Mouse (Mus musculus) ZHBTc4 (cell line): ENCODE measurements around the gene Gpr149.

Experiments
- DNase-seq: peaks from one replicate; pipeline ENCODE4 v3.0.0-alpha.2; 2011; ENCODE audit warnings: low read depth, low spot score

Gpr149 gene

DNA sequence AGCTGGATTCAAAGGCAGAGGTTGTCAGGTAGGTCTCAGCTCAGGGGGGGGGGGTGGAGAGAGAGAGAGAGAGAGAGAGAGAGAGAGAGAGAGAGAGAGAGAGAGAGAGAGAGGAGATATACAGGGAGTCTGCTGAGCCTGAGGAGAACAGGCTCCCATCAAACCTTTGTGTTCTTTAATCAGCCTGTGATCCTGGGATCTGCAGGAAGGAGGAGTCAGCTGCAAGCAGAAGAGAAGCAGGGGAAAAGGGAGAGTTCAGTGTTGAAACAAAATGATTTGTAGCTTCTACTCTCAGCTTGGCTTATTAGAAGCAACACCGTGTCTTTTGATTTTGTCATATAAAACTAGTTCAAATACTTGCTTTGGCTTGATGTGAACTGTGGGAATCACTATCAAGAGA, at the start of gene Gpr149:
TSS of gene Gpr149 (minus strand) at position 168 of the 400 bp plus-strand sequence.
- no peak for DNase-seq

DNA sequence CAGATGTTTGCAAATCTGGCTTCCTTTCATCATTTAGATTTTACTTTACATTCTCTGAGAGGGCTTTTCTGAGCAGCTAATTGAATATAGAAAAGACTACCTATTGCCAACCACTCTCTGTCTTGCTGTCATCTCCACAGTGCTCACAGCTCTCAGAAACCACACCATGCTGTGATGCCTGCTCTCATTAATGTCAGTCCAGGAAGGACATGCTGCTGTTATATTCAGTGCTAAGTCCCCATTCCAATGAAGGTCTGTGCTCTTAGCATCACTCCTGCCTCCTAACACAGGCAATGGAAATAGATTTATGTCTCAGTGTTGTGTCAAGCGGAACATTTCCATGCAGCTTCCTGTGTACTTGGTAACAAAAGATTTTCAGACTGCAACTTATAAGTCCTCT, 45.6 kb upstream of the Gpr149 start:
- DNase-seq = no peak

DNA sequence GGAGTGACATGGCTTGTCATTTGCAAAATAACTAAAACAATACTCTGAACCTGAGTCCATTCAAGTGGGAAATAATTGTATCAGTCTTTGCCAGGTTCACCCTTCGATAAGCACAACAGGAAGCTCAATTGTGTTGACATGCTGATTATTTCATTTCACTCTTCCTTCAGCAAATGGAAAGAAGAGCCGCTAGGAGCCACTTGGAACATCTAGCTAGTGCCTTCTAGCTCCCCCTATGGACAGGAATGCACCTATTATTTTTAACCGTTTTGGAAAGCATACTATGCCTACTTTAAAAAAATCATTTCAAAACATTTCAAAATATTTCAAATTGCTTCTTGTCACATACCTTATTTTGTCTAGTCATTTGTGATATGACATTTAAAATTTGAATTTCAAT, 5.9 kb upstream of the Gpr149 start:
- peak; percentile 32 for DNase-seq

DNA sequence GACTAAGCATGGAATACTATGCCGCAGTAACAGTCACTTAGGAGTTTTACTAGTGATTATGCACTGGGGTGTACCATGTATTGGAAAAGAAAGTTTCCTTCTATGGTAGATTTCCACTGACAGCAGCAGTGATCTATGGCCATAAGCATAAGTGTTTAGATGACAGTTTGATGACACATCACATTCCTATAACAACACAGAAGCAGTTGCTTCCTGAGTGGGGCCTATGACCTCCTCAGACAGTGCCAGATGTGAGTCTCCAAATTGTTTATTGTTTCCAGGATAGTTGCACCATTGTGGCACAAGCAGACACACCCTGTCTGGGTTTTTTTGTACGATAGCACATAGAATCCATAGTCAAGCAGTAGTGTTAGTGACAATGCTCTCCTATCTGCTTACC, 991 bp upstream of the Gpr149 start:
- no peak for DNase-seq

DNA sequence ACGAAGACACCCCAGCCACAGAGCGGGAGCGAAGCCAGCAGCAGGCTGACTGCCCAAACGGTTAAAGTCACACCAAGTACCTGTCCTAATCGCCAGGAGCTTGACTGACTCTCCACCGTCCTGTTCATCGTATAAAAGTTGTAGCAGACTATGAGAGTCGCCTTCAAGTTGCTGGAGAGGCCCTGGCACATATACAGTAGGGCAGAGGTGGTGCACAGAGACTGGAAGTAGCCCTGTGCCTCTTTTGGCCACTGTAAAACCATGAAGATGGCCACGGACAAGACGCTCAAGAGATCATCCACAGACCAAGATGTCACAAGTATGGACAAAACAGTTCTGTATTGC, 921 bp downstream of the Gpr149 start:
- DNase-seq = no peak

DNA sequence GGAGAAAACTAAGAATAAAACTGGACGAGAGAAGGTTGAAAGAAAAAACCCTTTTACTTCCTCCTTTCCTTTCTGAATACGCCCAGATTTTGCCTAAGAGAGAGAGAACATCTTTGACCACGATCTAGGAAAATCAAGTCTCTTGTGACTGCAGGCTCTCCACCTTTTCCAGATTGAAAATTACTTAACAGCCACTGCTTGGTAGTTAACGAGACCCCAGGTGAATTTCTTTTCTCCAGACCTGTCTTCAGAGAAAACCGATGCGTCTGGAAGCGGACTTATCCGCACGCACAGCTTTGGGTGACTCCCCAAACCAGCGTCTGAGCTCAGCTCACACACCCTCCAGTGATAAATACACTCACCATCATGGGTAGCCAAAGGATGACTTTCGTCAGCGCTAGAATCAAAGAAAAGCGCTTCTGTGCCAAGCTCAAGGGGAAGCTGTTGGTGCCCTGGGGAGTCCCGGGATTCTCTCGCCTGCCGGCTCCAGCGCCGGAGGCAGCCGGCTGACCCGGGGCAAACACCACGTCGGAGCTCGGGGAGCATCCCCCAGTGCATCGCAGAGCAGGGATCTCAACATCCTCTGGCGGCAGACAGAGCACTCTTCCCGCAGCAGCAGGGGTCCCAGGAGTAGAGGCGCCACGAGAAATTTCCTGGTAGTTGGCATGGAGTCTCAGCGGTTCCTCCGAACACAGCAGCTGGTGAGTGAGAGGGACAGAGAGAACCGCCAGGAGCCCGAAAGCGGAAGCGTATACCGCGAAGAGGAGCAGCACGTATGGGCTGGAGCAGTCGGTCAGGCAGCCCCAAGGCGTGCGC, 1.5 kb downstream of the Gpr149 start:
- peak; percentile 54 for DNase-seq

DNA sequence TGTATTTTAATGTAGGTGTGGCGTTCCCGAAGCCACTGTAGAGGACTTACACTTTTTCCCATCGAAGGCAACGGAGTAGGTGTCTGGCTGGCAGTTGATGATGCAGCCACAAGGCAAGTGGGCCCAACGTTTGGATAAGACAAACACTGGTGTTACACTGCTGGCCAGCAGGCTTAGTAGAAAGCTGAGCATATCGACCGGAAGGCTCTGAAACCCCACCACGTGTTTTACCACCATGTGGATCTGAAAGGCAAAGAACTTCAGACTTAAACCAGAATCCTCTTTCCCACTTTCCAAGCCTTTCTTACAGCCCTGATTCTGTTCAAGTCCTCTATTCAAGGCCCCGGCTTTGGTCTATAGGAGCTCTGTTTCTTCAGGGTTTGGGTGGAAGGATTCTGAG, 2.5 kb downstream of the Gpr149 start:
- no peak for DNase-seq

DNA sequence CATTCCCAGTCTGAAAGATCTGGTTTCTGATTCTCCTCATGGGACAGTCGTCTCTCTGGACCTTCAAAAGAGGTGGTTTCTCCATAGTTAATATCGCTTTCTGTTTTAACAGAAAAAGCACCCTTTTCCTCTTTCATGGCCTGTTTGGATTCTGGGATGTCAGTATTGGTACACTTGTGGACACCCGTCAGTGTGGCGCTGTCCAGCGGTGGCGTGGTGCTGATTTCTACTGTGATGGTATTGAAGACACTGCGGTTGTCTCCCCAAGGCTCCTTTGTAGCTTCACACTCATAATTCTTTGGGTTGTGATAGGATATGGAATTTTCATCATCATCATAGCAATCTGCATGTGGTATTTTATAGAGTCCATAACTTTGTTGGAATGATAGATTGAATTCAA, 10.1 kb downstream of the Gpr149 start:
- DNase-seq = peak; percentile 58

DNA sequence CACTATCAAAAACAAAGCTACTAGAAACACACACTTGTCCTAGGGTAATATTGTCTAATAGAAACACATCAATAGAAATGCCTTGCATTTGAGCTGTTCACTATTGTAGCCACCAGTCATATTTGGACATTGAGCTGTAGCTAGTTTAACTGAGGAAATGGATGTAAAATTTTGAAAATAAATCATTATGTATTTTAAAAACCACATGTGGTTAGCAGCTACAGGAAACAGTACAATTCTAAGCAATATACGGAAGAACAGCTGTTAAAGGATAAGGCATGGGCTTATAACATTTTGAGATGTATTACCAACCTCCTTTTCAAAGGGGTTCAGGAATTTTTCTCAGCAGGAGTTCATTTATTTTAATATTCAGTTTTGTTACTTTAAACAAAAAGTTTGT, 19.9 kb downstream of the Gpr149 start:
- no peak for DNase-seq

DNA sequence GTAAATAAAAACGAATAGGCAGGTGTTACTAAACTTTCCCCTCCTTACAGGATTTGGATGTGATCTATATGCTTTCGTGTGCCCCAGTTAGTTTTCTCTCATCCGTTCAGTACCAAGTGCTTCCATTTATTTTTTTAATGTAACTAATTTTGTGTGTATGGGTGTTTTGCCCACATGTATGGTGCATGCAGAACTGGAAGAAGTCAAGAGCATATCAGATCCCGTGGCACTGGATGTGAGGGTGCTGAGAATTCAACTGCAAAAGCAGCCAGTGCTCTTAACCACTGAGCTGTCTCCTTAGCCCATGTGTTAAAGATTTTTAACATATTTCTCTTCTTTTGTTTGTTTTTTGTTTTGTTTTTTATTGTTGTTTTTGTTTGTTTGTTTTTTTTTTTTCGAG, 77.3 kb downstream of the Gpr149 start:
- no peak for DNase-seq

DNA sequence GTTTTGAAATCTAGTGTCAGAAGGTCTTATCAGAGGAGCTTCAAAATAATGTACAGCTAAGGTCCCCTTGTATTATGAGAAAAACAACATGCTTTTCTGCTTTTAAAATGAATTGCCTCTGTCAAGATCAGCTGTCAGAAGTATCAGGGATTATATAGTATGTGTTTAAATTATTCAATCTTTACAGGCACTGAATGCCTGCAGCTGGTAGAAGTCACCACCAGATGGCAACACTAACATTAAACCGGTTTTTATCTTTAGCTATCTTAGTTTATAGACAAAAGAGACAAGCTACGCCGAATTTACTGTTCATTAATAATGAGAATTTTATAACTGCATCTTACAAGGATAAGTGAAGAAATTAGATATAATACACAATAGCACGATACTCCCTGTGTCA, 77.8 kb downstream of the Gpr149 start:
- peak; percentile 30 for DNase-seq

DNA sequence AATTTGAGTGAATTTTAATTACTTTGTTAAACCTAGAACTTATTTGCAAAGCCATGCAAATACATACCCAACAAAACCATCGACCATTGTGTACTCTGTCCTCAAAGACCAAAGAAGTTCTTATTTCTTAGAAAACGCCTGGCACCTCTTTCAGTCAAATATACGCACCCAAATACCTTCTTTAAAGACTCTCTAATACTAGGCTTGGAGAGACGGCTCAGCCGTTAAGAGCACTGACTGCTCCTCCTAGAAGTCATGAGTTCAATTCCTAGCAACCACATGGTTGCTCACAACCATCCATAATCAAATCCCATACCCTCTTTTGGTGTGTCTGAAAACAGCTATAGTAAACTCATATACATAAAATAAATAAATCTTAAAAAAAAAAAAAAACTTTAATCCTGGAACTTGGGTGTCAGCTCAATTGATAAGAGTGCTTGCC, 97.7 kb downstream of the Gpr149 start:
- DNase-seq = no peak

DNA sequence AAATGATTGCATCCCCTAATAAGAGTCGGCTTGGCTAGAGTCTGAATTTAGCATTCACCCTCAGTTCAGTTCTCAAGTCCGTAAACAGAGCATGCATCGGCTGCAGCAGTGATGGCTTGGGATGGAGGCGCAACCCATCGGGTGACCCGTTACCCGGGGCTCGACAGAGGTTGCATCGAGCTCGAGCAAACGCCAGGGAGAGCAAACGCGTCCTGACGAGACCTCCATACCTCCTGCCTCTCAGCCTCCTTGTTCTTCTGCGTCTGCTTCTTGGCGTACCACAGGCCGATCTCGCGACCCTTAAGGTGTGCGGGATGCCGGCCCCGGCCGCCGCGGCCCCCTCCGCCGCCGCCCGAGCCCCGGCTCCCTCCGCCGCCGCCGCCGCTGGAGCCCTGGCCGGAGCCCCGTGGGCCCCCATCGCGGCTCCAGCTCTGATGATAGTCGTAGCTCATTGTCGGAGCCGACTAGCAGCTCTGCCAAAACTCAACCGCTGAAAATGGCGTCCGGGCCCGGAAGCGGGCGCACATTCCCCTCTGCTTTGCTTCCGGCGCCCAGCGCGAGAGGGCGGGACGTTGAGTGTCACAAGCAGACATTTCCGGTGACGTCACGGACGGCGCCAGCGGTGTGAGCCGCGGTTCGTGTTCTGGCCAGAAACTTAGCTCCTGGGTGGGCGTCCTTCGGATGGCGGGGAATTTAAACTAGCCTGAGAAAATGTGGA, 98.3 kb downstream of the Gpr149 start, which contains the start of gene Dhx36:
TSS of gene Dhx36 (minus strand) at position 517 of the 718 bp plus-strand sequence.
- DNase-seq = peak; percentile 97

DNA sequence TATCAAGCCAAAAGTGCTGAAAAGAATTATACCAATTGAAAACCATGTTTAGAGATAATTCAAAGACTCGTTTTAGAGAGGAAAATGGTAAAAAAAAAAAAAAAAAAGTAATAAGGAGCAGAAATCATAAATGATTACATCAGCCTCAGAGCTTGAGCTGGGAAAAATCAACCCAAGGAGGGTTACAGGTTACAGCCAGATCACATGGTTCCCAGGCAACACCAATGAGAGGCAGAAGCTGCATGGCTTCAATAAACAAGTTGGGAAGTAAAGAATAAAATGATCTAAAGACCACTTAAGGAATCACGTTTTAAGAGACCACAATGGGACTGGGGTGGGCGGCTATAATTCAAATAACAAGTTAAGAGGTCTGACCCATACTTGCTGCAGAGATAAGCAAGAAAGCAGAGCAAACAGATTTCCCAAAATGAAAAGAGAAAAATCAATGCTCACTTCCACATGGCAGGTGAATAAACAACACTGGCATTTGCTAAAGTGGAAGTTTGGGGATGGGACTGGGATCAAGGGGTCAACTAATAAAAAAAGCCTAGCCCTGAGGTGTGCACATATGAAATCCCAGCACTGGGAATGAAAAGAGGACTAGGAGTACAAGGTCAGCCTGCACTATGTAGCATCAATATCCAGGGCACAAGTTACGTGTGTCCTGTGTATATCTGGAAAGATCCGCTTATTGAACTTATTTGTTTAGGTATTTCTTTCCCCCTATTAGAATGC, 99.6 kb downstream of the Gpr149 start:
- no peak for DNase-seq

DNA sequence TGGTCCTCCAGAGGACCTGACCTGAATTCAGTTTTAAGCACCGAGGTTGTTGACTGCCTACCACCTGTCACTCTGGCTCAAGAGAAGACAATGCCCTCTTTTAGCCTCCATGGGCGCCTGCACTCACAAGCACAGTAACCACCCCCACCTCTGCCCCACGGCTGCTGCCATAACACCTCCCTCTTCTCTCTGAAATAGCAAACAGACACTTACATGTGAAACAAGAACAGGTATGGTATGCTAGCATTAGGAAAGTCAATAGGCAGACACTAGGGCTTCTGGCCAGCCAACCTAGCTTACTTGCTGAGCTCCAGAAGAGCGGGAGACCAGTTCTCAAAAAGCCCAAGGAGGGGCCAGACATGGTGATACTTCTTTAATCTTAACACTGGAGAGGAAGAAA, 105.6 kb downstream of the Gpr149 start:
- DNase-seq = no peak

DNA sequence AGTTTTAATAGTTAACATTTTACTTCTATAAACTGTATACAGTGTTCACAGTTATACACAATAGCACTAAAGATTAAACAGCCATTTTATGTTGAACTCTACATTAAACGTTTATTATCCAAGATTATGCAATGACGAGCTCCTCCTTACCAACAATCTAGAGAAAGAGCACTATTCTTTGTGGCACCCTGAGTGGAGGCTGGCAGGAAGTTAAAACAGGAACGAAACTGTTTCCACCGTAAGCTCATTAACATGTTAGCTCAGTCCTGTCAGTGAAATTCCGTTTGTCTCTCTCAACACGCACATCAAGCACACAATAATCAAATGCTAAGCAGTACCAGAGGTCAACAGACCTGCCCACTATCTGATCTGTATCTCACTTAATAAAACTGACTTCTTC, 112.4 kb downstream of the Gpr149 start:
- no peak for DNase-seq

DNA sequence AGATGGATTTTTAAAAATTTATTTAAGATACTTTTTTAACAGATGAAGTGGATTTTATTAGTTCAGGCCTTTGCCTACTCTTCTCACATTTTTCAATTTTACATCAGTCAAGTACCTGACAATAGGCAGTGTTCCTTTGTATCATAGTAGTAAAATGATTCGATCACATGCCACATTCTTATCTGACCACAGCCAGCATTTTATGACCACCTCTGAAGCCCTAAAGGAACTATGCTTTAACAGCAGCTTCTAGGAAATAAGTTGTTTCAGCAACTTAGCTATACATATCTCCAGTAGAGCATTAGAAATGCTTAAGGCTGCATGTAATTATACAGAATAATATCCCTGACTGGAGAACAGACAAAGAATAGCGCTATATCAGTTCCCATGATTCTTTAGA, 120.6 kb downstream of the Gpr149 start:
- no peak for DNase-seq
